Mouse (Mus musculus) frontal cortex, adult 2 months (tissue): Measurements from ENCODE around the gene Lrba. TPM values are rescaled to one million over a fixed set of nuclear protein-coding genes. Genes with fewer than 3 reads are reported as not detected.
A peak's percentile ranks its signal among the peaks of the same experiment; 100 is the strongest.

Source experiments
- DNase-seq, 2 experiments: peaks; one replicate each; pipeline ENCODE4 v3.0.0; 2022; ENCODE audit warnings: low spot score in 1 of 2; ENCODE audit errors: extremely low spot score in 1 of 2
- polyA plus RNA-seq: library from polyadenylated mRNA; depleted of rRNA; stranded (reverse); fragments of >200 nt; gene quantifications from 2 replicates; pipeline ENCODE4 v1.2.3, GENCODE M21; 2012

Lrba gene
- polyA plus RNA-seq, 1 experiment, result 24.9 TPM

- DNase-seq, result no peak
Measured at GRCm38 (mm10) chr3:86745348-86745747, 520.9 kb downstream of the Lrba start.

GRCm38 (mm10) chr3:86745769-86746512 lies 521.5 kb downstream of the Lrba start:
- no peak for DNase-seq

DNA sequence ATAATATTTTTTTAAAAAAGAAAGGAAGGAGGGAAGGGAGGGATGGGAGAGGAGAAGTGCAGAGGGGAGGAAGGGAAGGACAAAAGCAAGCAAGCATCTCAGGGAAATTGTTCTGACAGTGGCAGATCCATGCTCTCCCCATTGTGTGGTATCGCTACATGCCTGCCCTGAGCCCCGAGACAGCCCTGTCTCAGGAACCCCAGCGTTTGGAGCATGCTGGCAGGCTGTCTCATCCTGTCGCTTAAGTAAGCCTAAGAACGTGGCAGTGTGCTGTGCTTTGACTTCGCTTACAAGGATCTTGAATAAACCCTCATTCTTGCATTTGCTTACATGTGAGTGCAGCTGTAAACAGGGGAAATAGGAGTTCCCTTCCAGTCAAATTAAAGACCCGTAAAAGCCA lies 526.2 kb downstream of the Lrba start:
- no peak for DNase-seq

DNA sequence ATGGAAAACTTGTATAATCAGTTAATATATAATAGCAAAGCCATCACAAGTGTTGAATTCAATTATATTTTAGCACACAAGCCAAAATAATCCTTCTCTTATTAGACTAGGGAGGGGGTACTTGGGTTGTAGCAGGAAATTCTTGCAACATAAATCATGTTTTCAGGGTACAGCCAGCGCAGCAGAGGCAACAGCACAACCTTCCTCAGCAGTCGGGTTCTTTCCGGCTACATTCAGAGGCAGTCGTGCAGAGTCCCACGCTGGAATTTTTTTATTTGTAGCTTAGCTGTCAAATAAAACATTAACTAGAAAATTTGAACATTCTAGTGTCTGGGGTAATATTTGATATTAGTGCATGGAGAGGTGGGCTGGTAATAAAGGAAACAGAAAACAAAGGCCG lies 529.7 kb downstream of the Lrba start:
- DNase-seq, result no peak

- no peak for DNase-seq
Measured at GRCm38 (mm10) chr3:86754595-86755557, 530.4 kb downstream of the Lrba start.

DNA sequence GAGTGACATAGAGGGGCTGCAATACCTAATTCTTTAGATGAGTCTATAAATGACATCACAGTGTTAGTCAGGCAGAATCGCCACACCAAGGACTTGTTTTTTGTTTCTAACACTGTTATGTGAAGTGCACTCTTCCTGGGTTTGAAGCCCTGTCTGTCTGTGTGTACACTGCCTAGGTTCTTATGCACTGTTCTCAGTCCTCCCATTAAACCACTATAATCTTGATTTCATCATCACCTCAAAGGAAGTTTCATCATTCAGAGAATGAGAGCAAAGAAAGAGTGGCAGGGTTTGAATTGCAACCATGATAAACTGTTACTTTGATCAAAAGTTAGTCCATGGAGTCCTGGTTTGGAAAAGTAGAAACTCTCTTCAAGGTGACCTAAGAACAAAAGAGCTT lies 532.1 kb downstream of the Lrba start:
- no peak for DNase-seq

DNA sequence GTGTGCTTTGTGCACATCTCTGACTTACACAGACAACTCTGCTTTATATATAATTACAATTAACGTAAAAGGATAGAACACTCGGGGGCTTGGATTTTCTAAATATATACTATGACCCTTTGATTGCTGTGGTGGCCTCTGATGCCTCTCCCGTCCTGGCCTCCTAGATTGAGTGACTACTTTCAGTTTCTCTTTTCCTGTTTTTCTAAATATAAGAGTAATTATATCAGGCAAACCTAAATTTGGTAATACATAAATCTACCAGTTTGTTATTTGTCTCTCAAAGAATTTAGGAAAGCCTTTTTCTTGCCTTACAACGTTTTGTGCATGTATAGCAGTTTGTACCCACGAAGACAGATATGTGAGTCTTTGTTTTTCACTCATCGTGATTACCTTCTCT lies 534.2 kb downstream of the Lrba start:
- DNase-seq, result no peak

- DNase-seq, result no peak
Measured at GRCm38 (mm10) chr3:86759383-86759782, 534.9 kb downstream of the Lrba start.

GRCm38 (mm10) chr3:86759834-86760233 lies 535.4 kb downstream of the Lrba start:
- no peak for DNase-seq

GRCm38 (mm10) chr3:86760474-86760873 lies 536.0 kb downstream of the Lrba start:
- no peak for DNase-seq

DNA sequence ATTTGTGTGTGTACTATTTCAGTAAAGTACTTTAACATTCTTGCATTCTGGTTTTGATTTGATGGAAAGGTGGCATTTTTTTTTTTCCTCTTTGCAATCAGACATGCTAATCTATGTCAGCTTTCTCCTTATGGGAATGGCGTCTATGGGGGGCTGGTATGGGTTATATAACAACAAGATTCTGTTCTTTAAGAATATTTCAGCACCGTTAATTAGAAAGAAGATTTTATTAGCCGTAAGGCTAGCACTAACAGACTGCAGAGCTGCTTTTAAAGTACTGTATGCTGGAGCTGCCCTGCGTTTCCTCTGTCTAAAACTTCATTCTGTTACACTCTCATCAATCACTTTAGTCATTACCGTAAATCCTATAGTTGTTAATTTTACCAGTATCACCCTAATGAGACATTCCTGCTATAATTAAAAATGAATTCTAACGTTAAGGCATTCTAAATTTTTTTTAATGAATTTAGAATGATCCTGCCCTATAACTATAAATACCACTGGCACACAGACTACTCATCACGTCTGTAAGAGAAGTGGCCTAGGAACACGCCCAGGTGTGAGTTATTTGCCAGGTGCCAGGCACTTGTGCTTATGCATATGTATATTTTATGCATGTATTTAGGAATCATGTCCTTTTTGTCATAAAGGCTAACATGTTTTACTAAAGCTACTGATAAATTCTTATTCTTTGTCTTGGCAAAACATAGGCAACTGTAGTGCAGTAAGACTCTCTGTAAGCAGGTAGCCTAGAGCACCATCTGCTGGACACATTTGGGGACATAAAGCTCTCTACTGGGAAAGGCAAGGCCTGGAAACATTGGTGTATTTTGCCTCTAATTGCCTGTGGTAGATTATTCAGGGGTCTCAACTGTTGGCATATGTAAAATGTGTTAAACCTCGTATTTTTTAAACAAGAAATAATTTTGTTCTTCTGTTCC lies 536.9 kb downstream of the Lrba start:
- DNase-seq, result peak; percentile 57 to 93

- DNase-seq, result no peak
Measured at GRCm38 (mm10) chr3:86762036-86762415, 537.5 kb downstream of the Lrba start.

DNA sequence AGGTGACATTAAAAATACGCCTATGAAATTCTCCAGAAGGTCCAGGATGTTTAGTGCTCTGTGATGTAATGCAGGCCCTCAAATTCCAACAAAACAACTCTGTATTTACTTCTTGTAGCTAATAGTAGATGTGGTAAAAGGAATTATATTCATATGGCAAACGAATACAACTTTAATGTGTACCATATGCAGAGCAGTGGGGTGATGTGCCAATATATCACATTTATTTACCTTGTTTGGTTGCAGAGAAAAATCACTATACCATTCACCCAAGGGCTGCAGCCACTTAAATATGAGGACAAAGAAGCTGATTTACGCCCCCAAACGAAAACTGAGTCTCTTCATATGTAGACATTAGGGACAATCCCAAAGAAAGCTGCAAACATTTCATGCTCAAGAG lies 538.0 kb downstream of the Lrba start:
- no peak for DNase-seq

DNA sequence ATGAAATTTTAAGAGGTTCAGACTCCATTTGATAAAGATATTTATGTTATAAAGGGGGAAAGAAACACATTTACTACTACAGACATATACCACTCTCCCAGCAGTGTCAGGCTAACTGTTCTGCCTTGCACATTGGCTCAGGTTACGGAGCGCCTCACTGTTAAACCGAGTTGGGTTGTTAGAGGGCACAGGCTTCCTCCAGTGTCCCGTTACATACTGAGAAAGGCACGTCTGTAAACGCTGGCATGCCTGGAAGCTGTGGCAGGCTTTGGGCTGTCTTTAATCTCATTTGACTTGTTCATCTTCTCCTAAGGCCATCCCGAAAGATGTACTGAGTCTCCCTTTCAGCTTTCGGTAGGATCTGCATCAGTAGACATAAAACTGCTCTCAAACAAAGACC lies 544.1 kb downstream of the Lrba start:
- no peak for DNase-seq

GRCm38 (mm10) chr3:86768969-86769368 lies 544.5 kb downstream of the Lrba start:
- DNase-seq, result no peak

- DNase-seq, result no peak
Measured at GRCm38 (mm10) chr3:86774566-86775443, 550.3 kb downstream of the Lrba start.

GRCm38 (mm10) chr3:86775444-86775828 lies 551.0 kb downstream of the Lrba start:
- DNase-seq, result no peak

GRCm38 (mm10) chr3:86779704-86780103 lies 555.2 kb downstream of the Lrba start:
- DNase-seq, result no peak

- no peak for DNase-seq
Measured at GRCm38 (mm10) chr3:86784051-86784450, 559.6 kb downstream of the Lrba start.

GRCm38 (mm10) chr3:86784930-86785329 lies 560.5 kb downstream of the Lrba start:
- no peak for DNase-seq
